Comparison of ENCODE assay signal across 8 mouse cellular contexts in genomic region chr4:43492101-43492820, GRCm38 (mm10). TPM values are rescaled to one million over a fixed set of nuclear protein-coding genes. Genes with fewer than 3 reads are reported as not detected.
DNase-seq lines count a peak whose midpoint lies in the region; ATAC-seq lines count a peak whose summit lies in the region.

No protein-coding gene starts in this region.

- 45% methylated on average over 12 of the region's 12 CpGs for WGBS in kidney, embryonic 16.5 days
- WGBS in hindbrain, embryonic 16.5 days = 43% methylated on average over 12 of the region's 12 CpGs

- H3K9ac ChIP-seq in kidney, embryonic 16.5 days (replicated peaks; ENCODE audit: low read length) = no peak overlapping the region
- H3K9ac ChIP-seq in hindbrain, embryonic 16.5 days (ENCODE audit: low read depth, low read length) = peak overlapping the region; percentile 43; the same call in 1 of the 2 replicates

- no peaks in the 10 kb centered on the region for H3K9me3 ChIP-seq in kidney, embryonic 16.5 days (ENCODE audit: low read length)
- no peaks in the 10 kb centered on the region for H3K9me3 ChIP-seq in hindbrain, embryonic 16.5 days (ENCODE audit: control insufficient read depth, low read length)

- no peak for DNase-seq in kidney, postnatal 25 days
- DNase-seq in ZHBTc4 (ENCODE audit: low read depth, low spot score) = peak; percentile 42
- DNase-seq in naive thymus-derived CD4-positive, alpha-beta T cell, adult 2 months (ENCODE audit: low read depth) = peak; percentile 64
- no peak for DNase-seq in left cerebral cortex, postnatal 4 days
- DNase-seq in left cerebral cortex, adult 8-10 months (ENCODE audit: low spot score in 2 of 2) = no peak
- no peak for DNase-seq in layer of hippocampus, adult 8-10 months (ENCODE audit: low spot score in 2 of 2)

- peaks cover 11% of the 10 kb centered on the region; the same call in 1 of the 2 replicates for H3K4me1 ChIP-seq in kidney, embryonic 16.5 days (ENCODE audit: insufficient read depth, low read length)
- peaks cover 10% of the 10 kb centered on the region for H3K4me1 ChIP-seq in hindbrain, embryonic 16.5 days (ENCODE audit: control insufficient read depth, insufficient read depth, low read depth, low read length)

- no peaks in the 10 kb centered on the region for H3K27me3 ChIP-seq in kidney, embryonic 16.5 days (ENCODE audit: insufficient read depth, low read length)
- H3K27me3 ChIP-seq in hindbrain, embryonic 16.5 days (replicated peaks; ENCODE audit: control insufficient read depth, insufficient read depth, low read length) = no peaks in the 10 kb centered on the region

- intact Hi-C loops in left cerebral cortex, postnatal 4 days (cut with DNase I) = loop anchor here (5.0 kb wide), 1 partner anchor 50 kb away; the partner anchor contains the start of gene Tesk1

- H3K36me3 ChIP-seq in kidney, embryonic 16.5 days (ENCODE audit: insufficient read depth, low read length) = peaks cover 10% of the 10 kb centered on the region
- H3K36me3 ChIP-seq in hindbrain, embryonic 16.5 days (ENCODE audit: control insufficient read depth, insufficient read depth, low read length) = no peaks in the 10 kb centered on the region

- peak overlapping the region; percentile 64 for H3K4me3 ChIP-seq in kidney, embryonic 16.5 days (ENCODE audit: low read length)
- H3K4me3 ChIP-seq in hindbrain, embryonic 16.5 days (ENCODE audit: low read length) = peak overlapping the region; percentile 74

- H3K4me2 ChIP-seq in kidney, embryonic 16.5 days (replicated peaks; ENCODE audit: low read depth, low read length) = peak overlapping the region; percentile 65
- H3K4me2 ChIP-seq in hindbrain, embryonic 16.5 days (ENCODE audit: low read length) = peak overlapping the region; percentile 74

- H3K27ac ChIP-seq in kidney, embryonic 16.5 days (ENCODE audit: low read length) = peak overlapping the region; percentile 83
- peak overlapping the region; percentile 94 for H3K27ac ChIP-seq in hindbrain, embryonic 16.5 days (ENCODE audit: low read depth, low read length)

- ATAC-seq in kidney, embryonic 16.5 days (ENCODE audit: low FRiP score, low TSS enrichment) = no peak
- no peak for ATAC-seq in hindbrain, embryonic 16.5 days

RNA-seq across cellular contexts. Expression of gene Ccdc107, which starts 0.4 kb away (rescaled TPM):
- polyA plus RNA-seq in kidney, embryonic 16.5 days (2015; fragmentation: Nextera tagmentation; extraction: Ambion mirVana) = 73.5 and 89.4 TPM in 2 replicates
- polyA plus RNA-seq in hindbrain, embryonic 16.5 days (2015; fragmentation: Nextera tagmentation; extraction: Ambion mirVana) = 83.6 and 99.8 TPM in 2 replicates
- 10 to 100 TPM; 29.9 to 34.3 TPM for total RNA-seq in left cerebral cortex, postnatal 4 days (2021)
- total RNA-seq in left cerebral cortex, adult 8-10 months (2022) = 10 to 100 TPM; 26.5 to 37.8 (median 30.1) TPM
- 10 to 100 TPM; 22.1 to 30.0 (median 27.6) TPM for total RNA-seq in layer of hippocampus, adult 8-10 months (2022)

RNA-seq across cellular contexts. Expression of gene Arhgef39, which starts 7.2 kb away (rescaled TPM):
- 45.3 and 47.7 TPM in 2 replicates for polyA plus RNA-seq in kidney, embryonic 16.5 days (2015; fragmentation: Nextera tagmentation; extraction: Ambion mirVana)
- polyA plus RNA-seq in hindbrain, embryonic 16.5 days (2015; fragmentation: Nextera tagmentation; extraction: Ambion mirVana) = 8.2 and 10.7 TPM in 2 replicates
- 1 to 10 TPM; 3.6 to 3.8 TPM for total RNA-seq in left cerebral cortex, postnatal 4 days (2021)
- total RNA-seq in left cerebral cortex, adult 8-10 months (2022) = 1 to 10 TPM; 1.2 to 2.2 (median 1.6) TPM
- total RNA-seq in layer of hippocampus, adult 8-10 months (2022) = 1 to 10 TPM in 1 of 4 experiments, not detected in 3; 1.0 TPM

RNA-seq across cellular contexts. Expression of gene Sit1, which starts 8.7 kb away (rescaled TPM):
- not detected in 2 replicates for polyA plus RNA-seq in kidney, embryonic 16.5 days (2015; fragmentation: Nextera tagmentation; extraction: Ambion mirVana)
- not detected in 2 replicates for polyA plus RNA-seq in hindbrain, embryonic 16.5 days (2015; fragmentation: Nextera tagmentation; extraction: Ambion mirVana)
- total RNA-seq in left cerebral cortex, postnatal 4 days (2021) = not detected
- total RNA-seq in left cerebral cortex, adult 8-10 months (2022) = under 1 TPM in 1 of 4 experiments, not detected in 3; 0.46 TPM
- not detected for total RNA-seq in layer of hippocampus, adult 8-10 months (2022)

RNA-seq across cellular contexts. Expression of gene Car9, which starts 14.5 kb away (rescaled TPM):
- polyA plus RNA-seq in kidney, embryonic 16.5 days (2015; fragmentation: Nextera tagmentation; extraction: Ambion mirVana) = 1.5 and 2.7 TPM in 2 replicates
- polyA plus RNA-seq in hindbrain, embryonic 16.5 days (2015; fragmentation: Nextera tagmentation; extraction: Ambion mirVana) = 0.23 and 0.47 TPM in 2 replicates
- under 1 TPM; 0.83 to 0.84 TPM for total RNA-seq in left cerebral cortex, postnatal 4 days (2021)
- 1 to 10 TPM; 2.1 to 5.1 (median 2.8) TPM for total RNA-seq in left cerebral cortex, adult 8-10 months (2022)
- under 1 TPM in 1 of 4 experiments, not detected in 3; 0.65 TPM for total RNA-seq in layer of hippocampus, adult 8-10 months (2022)

RNA-seq across cellular contexts. Expression of gene Tpm2, which starts 31.3 kb away (rescaled TPM):
- polyA plus RNA-seq in kidney, embryonic 16.5 days (2015; fragmentation: Nextera tagmentation; extraction: Ambion mirVana) = 233 and 312 TPM in 2 replicates
- polyA plus RNA-seq in hindbrain, embryonic 16.5 days (2015; fragmentation: Nextera tagmentation; extraction: Ambion mirVana) = 10.6 and 41.1 TPM in 2 replicates
- 1 to 10 TPM; 4.7 to 5.2 TPM for total RNA-seq in left cerebral cortex, postnatal 4 days (2021)
- 10 to 100 TPM; 11.7 to 14.4 (median 13.8) TPM for total RNA-seq in left cerebral cortex, adult 8-10 months (2022)
- 1 to 10 TPM; 6.7 to 9.4 (median 9.0) TPM for total RNA-seq in layer of hippocampus, adult 8-10 months (2022)

Comparison
In these comparisons a context has a peak if more than half of its experiments do, and no peak if none do; other contexts are left out.
1. DNase-seq: peak in ZHBTc4 (single experiment) and naive thymus-derived CD4-positive, alpha-beta T cell, adult 2 months (single experiment); none in kidney, postnatal 25 days (0 of 2), left cerebral cortex, postnatal 4 days (single experiment), left cerebral cortex, adult 8-10 months (0 of 2) and layer of hippocampus, adult 8-10 months (0 of 2).